Mouse (Mus musculus) left cerebral cortex, adult 6 months (tissue): ENCODE data around the gene Ncstn. TPM values are rescaled to one million over a fixed set of nuclear protein-coding genes. Genes with fewer than 3 reads are reported as not detected.

Experiments used
- long read RNA-seq, 2 experiments: library from polyadenylated mRNA; unstranded; transcript quantifications; one replicate each; pipeline ENCODE4 v2.0.0; 2019 to 2020
- polyA plus RNA-seq: library from polyadenylated mRNA; unstranded; fragments of <200 nt; fragmentation: Nextera tagmentation; gene quantifications from 2 replicates; pipeline ENCODE4 v1.2.3, GENCODE M21; 2021

Ncstn gene
- polyA plus RNA-seq, result 34.1 and 40.6 TPM in 2 replicates
- long read RNA-seq, experiment 1, transcript Ncstn-205 (2 exons, 772 nt), result minor isoform, 6 of 90 reads
- long read RNA-seq, experiment 1, transcript Ncstn-201 (17 exons, 2,901 nt), result major isoform, 68 of 90 reads
- long read RNA-seq, experiment 1, partial matches to known transcripts, result 3 of 90 reads
- long read RNA-seq, experiment 1, other reads (novel, unspliced or antisense), result 11 of 90 reads
- long read RNA-seq, experiment 2, partial matches to known transcripts, result 3 of 13 reads
- long read RNA-seq, experiment 2, other reads (novel, unspliced or antisense), result 4 of 13 reads

DNA sequence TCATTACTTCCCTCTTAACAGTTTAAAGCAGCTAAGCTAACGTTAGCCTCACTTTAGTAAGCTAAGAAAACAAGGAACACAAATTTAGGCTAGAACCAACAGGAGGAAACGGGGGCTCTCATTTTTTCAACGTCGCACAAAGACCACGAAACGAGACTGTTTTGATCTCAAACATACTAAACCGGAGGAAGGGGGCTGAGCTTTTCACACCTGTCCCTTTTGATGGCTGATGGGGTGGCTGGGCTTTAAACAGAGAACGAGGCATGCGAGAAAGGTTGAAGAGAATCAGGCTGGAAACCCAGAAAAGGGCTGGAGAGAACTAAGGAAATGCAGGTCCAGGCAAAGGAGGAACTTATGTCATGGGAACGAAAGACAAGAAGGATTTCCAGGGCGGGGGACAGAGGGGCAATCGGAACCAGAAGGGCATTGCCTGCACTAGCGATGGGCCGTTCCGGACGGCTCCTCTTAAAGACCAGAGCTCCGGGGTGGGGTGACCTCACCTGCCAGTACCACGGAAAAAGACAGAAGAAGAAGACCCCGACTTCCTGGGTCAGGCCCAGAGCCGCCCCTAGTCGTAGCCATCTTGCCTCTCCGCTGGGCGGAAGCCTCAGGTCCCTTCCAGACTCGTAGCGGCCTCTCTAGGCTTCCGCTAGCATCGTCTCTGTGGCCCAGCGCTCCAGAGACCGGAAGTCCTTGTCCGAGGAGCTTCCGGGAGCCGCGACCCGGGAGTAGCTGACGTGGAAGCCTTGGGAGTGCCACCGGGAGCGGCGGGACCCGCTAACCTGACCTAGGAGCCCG is at the start of gene Ncstn, which contains the start of gene Copa:
TSS of gene Ncstn (minus strand) at position 695 of the 798 bp plus-strand sequence.
TSS of gene Copa (plus strand) at position 429 of the 798 bp plus-strand sequence.

DNA sequence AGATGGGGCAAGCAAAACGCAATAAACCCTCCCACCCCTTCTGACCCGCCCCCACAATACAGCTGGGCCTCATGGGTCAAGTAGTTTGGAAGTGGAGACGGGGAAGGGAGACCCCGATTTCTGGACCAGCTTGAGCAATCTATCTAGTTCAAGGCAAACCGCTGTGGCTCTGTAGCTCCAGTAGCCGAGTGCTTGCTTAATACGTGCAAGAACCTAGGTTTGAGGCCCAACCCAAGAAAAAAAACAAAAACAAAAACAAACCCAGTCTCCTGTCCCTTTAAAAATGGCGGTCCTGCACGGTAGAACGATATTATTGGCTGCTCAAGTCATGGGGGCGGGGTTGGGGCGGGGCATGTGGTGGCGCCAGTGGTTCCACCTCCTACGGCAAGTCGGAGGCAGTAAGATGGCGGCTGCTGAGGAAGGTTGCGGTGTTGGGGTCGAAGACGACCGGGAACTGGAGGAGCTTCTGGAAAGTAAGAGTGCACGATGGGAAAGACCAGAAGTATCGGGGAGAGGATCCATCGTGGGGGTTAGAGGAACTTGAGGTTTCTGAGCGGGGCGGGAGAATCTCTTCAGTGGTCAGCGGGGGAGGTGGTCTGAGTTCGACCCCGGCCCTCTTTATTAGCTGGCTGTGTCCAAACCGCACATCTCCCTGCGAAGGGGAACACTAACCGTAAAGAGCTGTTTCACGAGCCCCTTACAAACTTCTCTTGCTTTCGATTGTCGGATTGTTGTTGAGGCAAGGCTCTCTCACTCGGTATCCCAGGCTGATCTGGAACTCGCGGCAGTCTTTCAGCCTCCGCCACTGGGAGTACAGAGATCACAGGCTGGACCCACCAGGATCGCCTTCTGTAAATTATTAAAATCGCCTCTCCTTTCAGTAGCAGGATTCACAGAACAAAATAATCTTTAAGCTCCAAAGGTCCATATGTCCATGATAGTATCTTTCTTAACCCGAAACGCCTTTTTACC is 44.1 kb upstream of the Ncstn start, which contains the start of gene Pex19:
TSS of gene Pex19 (plus strand) at position 380 of the 972 bp plus-strand sequence.

GRCm38 (mm10) chr1:172057491-172057921 is 25.1 kb downstream of the Ncstn start, which contains the start of gene Nhlh1:
Nhlh1 (minus strand) TSS chr1:172057573.

DNA sequence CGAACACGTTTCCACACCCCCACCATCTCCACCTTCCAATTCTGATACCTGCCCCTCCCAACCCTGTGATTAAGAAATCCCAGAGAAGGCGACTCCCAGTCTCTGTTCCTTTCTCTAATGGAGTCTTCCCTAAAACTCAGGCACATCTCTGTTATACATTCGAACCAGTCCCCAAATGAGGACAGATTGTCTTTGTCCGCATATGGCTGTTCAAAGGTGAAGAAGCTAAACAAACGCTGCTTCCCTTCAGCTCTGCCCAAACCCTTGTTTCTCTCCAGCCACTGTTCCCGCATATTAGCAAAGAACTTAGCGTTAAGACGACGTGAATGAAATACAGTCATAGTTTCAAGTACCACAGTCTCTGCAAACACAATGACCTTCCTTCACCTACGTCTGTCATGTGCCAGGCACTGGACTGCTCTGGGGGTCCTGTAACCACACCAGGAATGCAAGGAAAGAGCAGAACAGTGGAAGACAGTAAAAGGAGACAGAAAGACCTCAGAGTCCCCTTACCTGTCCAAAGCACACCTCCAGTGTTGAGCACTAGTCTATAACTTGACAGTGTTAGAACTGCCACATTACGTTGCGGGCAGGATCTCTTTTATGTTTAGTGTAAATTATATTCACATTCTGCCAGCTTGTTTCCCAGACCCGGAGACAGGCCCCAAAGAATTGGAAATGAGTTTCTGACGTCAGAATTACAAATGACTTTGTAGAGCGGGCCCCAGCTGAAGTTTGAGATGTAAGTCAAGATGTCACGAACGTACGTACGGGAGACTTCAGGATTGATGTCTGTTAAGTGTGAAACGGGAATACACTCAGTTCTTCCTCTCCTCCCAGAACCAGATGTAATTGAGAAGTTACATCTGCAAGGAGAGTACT is 54.0 kb downstream of the Ncstn start, which contains the start of gene Vangl2:
TSS of gene Vangl2 (minus strand) at position 51 of the 882 bp plus-strand sequence.

Other genes starting within 250 kb of the Ncstn start
- 2.1 and 2.4 TPM in 2 replicates for gene Cd84, start 243.1 kb downstream of the Ncstn start, polyA plus RNA-seq
- gene Gm10521, start 187.1 kb downstream of the Ncstn start, polyA plus RNA-seq, result not detected in 2 replicates
- 0.21 and 0.29 TPM in 2 replicates for gene Slamf6, start 165.3 kb downstream of the Ncstn start, polyA plus RNA-seq
- 7.4 and 9.8 TPM in 2 replicates for gene Vangl2, start 54.4 kb downstream of the Ncstn start, polyA plus RNA-seq
- 0.28 and 0.29 TPM in 2 replicates for gene Nhlh1, start 25.2 kb downstream of the Ncstn start, polyA plus RNA-seq
- 79.3 and 98.3 TPM in 2 replicates for gene Copa, start 266 bp downstream of the Ncstn start, polyA plus RNA-seq
- gene Pex19, start 44.0 kb upstream of the Ncstn start, polyA plus RNA-seq, result 92.8 and 102 TPM in 2 replicates
- gene Dcaf8, start 65.3 kb upstream of the Ncstn start, polyA plus RNA-seq, result 53.6 and 58.6 TPM in 2 replicates
- 326 and 604 TPM in 2 replicates for gene Pea15a, start 124.0 kb upstream of the Ncstn start, polyA plus RNA-seq
- gene Casq1, start 137.1 kb upstream of the Ncstn start, polyA plus RNA-seq, result 0.92 and 1.2 TPM in 2 replicates
- not detected in 2 replicates for gene Atp1a4, start 175.6 kb upstream of the Ncstn start, polyA plus RNA-seq
- 86.2 and 162 TPM in 2 replicates for gene Igsf8, start 178.8 kb upstream of the Ncstn start, polyA plus RNA-seq
- gene Atp1a2, start 215.3 kb upstream of the Ncstn start, polyA plus RNA-seq, result 163 and 316 TPM in 2 replicates
- gene Kcnj9, start 246.5 kb upstream of the Ncstn start, polyA plus RNA-seq, result 26.4 and 33.0 TPM in 2 replicates